Mouse (Mus musculus) midbrain, embryonic 16.5 days (tissue): ENCODE measurements around the gene Hk2. TPM values are rescaled to one million over a fixed set of nuclear protein-coding genes. Genes with fewer than 3 reads are reported as not detected.

ENCODE experiments used
- ATAC-seq: fragments of 200-750 bp; cut with Nextera tagmentation; 2 replicates; pipeline ENCODE4 v1.8.0; 2017; ENCODE audit warnings: moderate TSS enrichment
- H3K27ac ChIP-seq: fragments of 300-500 bp; sonication (generic); 2 replicates; pipeline ENCODE4 v1.5.1; 2014; ENCODE audit warnings: mild to moderate bottlenecking, low read length, mixed read lengths
- H3K27me3 ChIP-seq: fragments of 300-500 bp; sonication (generic); 2 replicates; pipeline ENCODE4 v1.6.1; 2014; ENCODE audit warnings: low read depth, low read length, mixed read lengths; ENCODE audit not compliant: control insufficient read depth, insufficient read depth
- H3K36me3 ChIP-seq: fragments of 300-500 bp; sonication (generic); 2 replicates; pipeline ENCODE4 v1.6.1; 2014; ENCODE audit warnings: mild to moderate bottlenecking, low read length, moderate library complexity, mixed read lengths; ENCODE audit not compliant: control insufficient read depth, insufficient read depth
- H3K4me1 ChIP-seq: fragments of 300-500 bp; sonication (generic); 2 replicates; pipeline ENCODE4 v1.6.1; 2014; ENCODE audit warnings: mild to moderate bottlenecking, low read length, mixed read lengths; ENCODE audit not compliant: control insufficient read depth, insufficient read depth
- H3K4me2 ChIP-seq: fragments of 300-500 bp; sonication (generic); 2 replicates; pipeline ENCODE4 v1.6.1; 2014; ENCODE audit warnings: mild to moderate bottlenecking, low read length, mixed read lengths
- H3K4me3 ChIP-seq: fragments of 300-500 bp; sonication (generic); 2 replicates; pipeline ENCODE4 v1.5.1; 2014; ENCODE audit warnings: low read depth, mild to moderate bottlenecking, low read length, moderate library complexity, mixed read lengths
- H3K9ac ChIP-seq: fragments of 300-500 bp; sonication (generic); 2 replicates; pipeline ENCODE4 v1.6.1; 2014; ENCODE audit warnings: low read depth, low read length, mixed read lengths
- H3K9me3 ChIP-seq: fragments of 300-500 bp; sonication (generic); replicated peaks from 2 replicates; pipeline ENCODE4 v1.6.1; 2014; ENCODE audit warnings: mild to moderate bottlenecking, low read length, mixed read lengths; ENCODE audit not compliant: control insufficient read depth, poor library complexity, severe bottlenecking
- WGBS: fragments of 180-500 bp; shearing (Covaris S2); extraction: QIAGEN DNeasy Blood & Tissue Kit; methylation state at CpG from one replicate; pipeline ENCODE4 v1.1.7; 2014; 5-methylcytosine and 5-hydroxymethylcytosine counted together
- polyA plus RNA-seq: library from polyadenylated mRNA; unstranded; fragments of >200 nt; fragmentation: Nextera tagmentation; extraction: Ambion mirVana; gene quantifications from 2 replicates; pipeline ENCODE4 v1.2.1, GENCODE M21; 2015

Gene Hk2
- polyA plus RNA-seq, 1 experiment from 2014 or later: 1.7 TPM

GRCm38 (mm10) chr6:82765261-82765660 lies 9.0 kb downstream of the Hk2 start:
- Histone ChIP-seq H3K36me3 (no peaks in the 10 kb centered on the region), H3K27ac (no peak overlapping the region), H3K9me3 (no peaks in the 10 kb centered on the region), H3K9ac (no peak overlapping the region), H3K27me3 (no peaks in the 10 kb centered on the region), H3K4me1 (no peaks in the 10 kb centered on the region), H3K4me2 (no peak overlapping the region), H3K4me3 (no peak overlapping the region)
- 94% methylated on average over 2 of the region's 2 CpGs for WGBS
- no peak for ATAC-seq

GRCm38 (mm10) chr6:82763871-82764503 lies 10.3 kb downstream of the Hk2 start:
- Histone ChIP-seq H3K27me3 (no peaks in the 10 kb centered on the region), H3K9me3 (no peaks in the 10 kb centered on the region), H3K4me2 (no peak overlapping the region), H3K4me3 (no peak overlapping the region), H3K27ac (no peak overlapping the region), H3K36me3 (no peaks in the 10 kb centered on the region), H3K4me1 (no peaks in the 10 kb centered on the region), H3K9ac (no peak overlapping the region)
- WGBS: 46% methylated on average over 9 of the region's 9 CpGs
- no peak for ATAC-seq

- no peak for ATAC-seq
- H3K4me1 ChIP-seq: no peaks in the 10 kb centered on the region
- no peaks in the 10 kb centered on the region for H3K9me3 ChIP-seq
- no peaks in the 10 kb centered on the region for H3K36me3 ChIP-seq
- H3K9ac ChIP-seq: no peak overlapping the region
- no peaks in the 10 kb centered on the region for H3K27me3 ChIP-seq
- no peak overlapping the region for H3K27ac ChIP-seq
- no peak overlapping the region for H3K4me3 ChIP-seq
- no peak overlapping the region for H3K4me2 ChIP-seq
- WGBS: 83% methylated on average over 2 of the region's 2 CpGs
Measured at GRCm38 (mm10) chr6:82762728-82763127, 11.5 kb downstream of the Hk2 start.

GRCm38 (mm10) chr6:82760749-82761357 lies 13.4 kb downstream of the Hk2 start:
- Histone ChIP-seq H3K36me3 (no peaks in the 10 kb centered on the region), H3K9ac (no peak overlapping the region), H3K9me3 (no peaks in the 10 kb centered on the region), H3K4me3 (no peak overlapping the region), H3K27ac (no peak overlapping the region), H3K27me3 (no peaks in the 10 kb centered on the region), H3K4me1 (no peaks in the 10 kb centered on the region), H3K4me2 (no peak overlapping the region)
- ATAC-seq: no peak
- WGBS: 83% methylated on average over 3 of the region's 3 CpGs

- Histone ChIP-seq H3K9me3 (no peaks in the 10 kb centered on the region), H3K4me1 (no peaks in the 10 kb centered on the region), H3K4me3 (no peak overlapping the region), H3K27ac (no peak overlapping the region), H3K27me3 (no peaks in the 10 kb centered on the region), H3K4me2 (no peak overlapping the region), H3K9ac (no peak overlapping the region), H3K36me3 (no peaks in the 10 kb centered on the region)
- ATAC-seq: no peak
- WGBS: 94% methylated on average over 5 of the region's 5 CpGs
Measured at GRCm38 (mm10) chr6:82759241-82759640, 15.0 kb downstream of the Hk2 start.

GRCm38 (mm10) chr6:82756799-82757210 lies 17.4 kb downstream of the Hk2 start:
- H3K4me2 ChIP-seq: no peak overlapping the region
- H3K27me3 ChIP-seq: no peaks in the 10 kb centered on the region
- H3K9ac ChIP-seq: no peak overlapping the region
- H3K4me3 ChIP-seq: no peak overlapping the region
- no peak overlapping the region for H3K27ac ChIP-seq
- no peaks in the 10 kb centered on the region for H3K36me3 ChIP-seq
- no peaks in the 10 kb centered on the region for H3K4me1 ChIP-seq
- no peaks in the 10 kb centered on the region for H3K9me3 ChIP-seq
- no peak for ATAC-seq
- WGBS: 83% methylated on average over 9 of the region's 9 CpGs

GRCm38 (mm10) chr6:82756216-82756615 lies 18.0 kb downstream of the Hk2 start:
- H3K27me3 ChIP-seq: no peaks in the 10 kb centered on the region
- H3K27ac ChIP-seq: no peak overlapping the region
- no peak overlapping the region for H3K4me3 ChIP-seq
- H3K36me3 ChIP-seq: no peaks in the 10 kb centered on the region
- no peaks in the 10 kb centered on the region for H3K9me3 ChIP-seq
- 90% methylated on average over 7 of the region's 7 CpGs for WGBS
- H3K4me2 ChIP-seq: no peak overlapping the region
- H3K4me1 ChIP-seq: no peaks in the 10 kb centered on the region
- no peak overlapping the region for H3K9ac ChIP-seq
- ATAC-seq: no peak

GRCm38 (mm10) chr6:82755338-82755737 lies 18.9 kb downstream of the Hk2 start:
- WGBS: 29% methylated on average over 2 of the region's 2 CpGs
- no peak for ATAC-seq
- H3K36me3 ChIP-seq: no peaks in the 10 kb centered on the region
- H3K4me2 ChIP-seq: no peak overlapping the region
- no peak overlapping the region for H3K27ac ChIP-seq
- no peak overlapping the region for H3K9ac ChIP-seq
- H3K27me3 ChIP-seq: no peaks in the 10 kb centered on the region
- no peaks in the 10 kb centered on the region for H3K9me3 ChIP-seq
- H3K4me3 ChIP-seq: no peak overlapping the region
- H3K4me1 ChIP-seq: no peaks in the 10 kb centered on the region

GRCm38 (mm10) chr6:82754769-82755168 lies 19.5 kb downstream of the Hk2 start:
- no peaks in the 10 kb centered on the region for H3K4me1 ChIP-seq
- H3K4me3 ChIP-seq: no peak overlapping the region
- no peak overlapping the region for H3K4me2 ChIP-seq
- H3K27me3 ChIP-seq: no peaks in the 10 kb centered on the region
- no peaks in the 10 kb centered on the region for H3K9me3 ChIP-seq
- no peak overlapping the region for H3K27ac ChIP-seq
- H3K36me3 ChIP-seq: no peaks in the 10 kb centered on the region
- ATAC-seq: no peak
- no peak overlapping the region for H3K9ac ChIP-seq
- 92% methylated on average over 6 of the region's 6 CpGs for WGBS
